Mouse (Mus musculus) thymus, postnatal 36 days (tissue): ENCODE measurements around the gene Krt86.
A peak's percentile ranks its signal among the peaks of the same experiment; 100 is the strongest.

Source experiments
- DNase-seq, 2 experiments: peaks; one replicate each; pipeline ENCODE4 v3.0.0; 2022; ENCODE audit warnings: mixed read lengths in 2 of 2

Gene Krt86

GRCm38 (mm10) chr15:101472952-101473528, at the start of gene Krt86:
Gene Krt86, plus strand, starts transcription at chr15:101473478.
- no peak for DNase-seq

- DNase-seq = no peak
Measured at GRCm38 (mm10) chr15:101424914-101425313, 48.4 kb upstream of the Krt86 start.

- no peak for DNase-seq
Measured at GRCm38 (mm10) chr15:101436611-101437010, 36.7 kb upstream of the Krt86 start.

GRCm38 (mm10) chr15:101438555-101438954, 34.7 kb upstream of the Krt86 start, which contains the start of gene Krt87:
Gene Krt87, minus strand, starts transcription at chr15:101438804.
- no peak for DNase-seq

GRCm38 (mm10) chr15:101440837-101441236, 32.4 kb upstream of the Krt86 start:
- no peak for DNase-seq

GRCm38 (mm10) chr15:101446572-101446971, 26.7 kb upstream of the Krt86 start:
- DNase-seq = no peak

GRCm38 (mm10) chr15:101447444-101447843, 25.8 kb upstream of the Krt86 start, which contains the start of gene Krt88:
Gene Krt88, plus strand, starts transcription at chr15:101447744.
- DNase-seq = no peak

GRCm38 (mm10) chr15:101453093-101453736, 20.1 kb upstream of the Krt86 start:
- peak; percentile 63 to 64 for DNase-seq

GRCm38 (mm10) chr15:101454774-101455173, 18.5 kb upstream of the Krt86 start:
- DNase-seq = no peak

- DNase-seq = no peak
Measured at GRCm38 (mm10) chr15:101455292-101455691, 18.0 kb upstream of the Krt86 start.

GRCm38 (mm10) chr15:101455891-101456290, 17.4 kb upstream of the Krt86 start:
- no peak for DNase-seq

- DNase-seq = no peak
Measured at GRCm38 (mm10) chr15:101458361-101458930, 14.8 kb upstream of the Krt86 start.

GRCm38 (mm10) chr15:101459283-101459682, 14.0 kb upstream of the Krt86 start:
- DNase-seq = peak; percentile 11 to 12

- no peak for DNase-seq
Measured at GRCm38 (mm10) chr15:101463651-101464050, 9.6 kb upstream of the Krt86 start, which contains the start of gene Krt81. Gene Krt81, minus strand, starts transcription at chr15:101463751.

- DNase-seq = no peak
Measured at GRCm38 (mm10) chr15:101469093-101469492, 4.2 kb upstream of the Krt86 start.

GRCm38 (mm10) chr15:101479007-101479665, 5.9 kb downstream of the Krt86 start:
- DNase-seq = peak; percentile 76 to 81

GRCm38 (mm10) chr15:101479666-101480060, 6.4 kb downstream of the Krt86 start:
- peak in 1 of 2 experiments; percentile 16 for DNase-seq

GRCm38 (mm10) chr15:101482056-101482455, 8.8 kb downstream of the Krt86 start:
- DNase-seq = no peak

- DNase-seq = no peak
Measured at GRCm38 (mm10) chr15:101483646-101484045, 10.4 kb downstream of the Krt86 start.

GRCm38 (mm10) chr15:101484939-101485338, 11.7 kb downstream of the Krt86 start:
- no peak for DNase-seq

- peak; percentile 59 to 60 for DNase-seq
Measured at GRCm38 (mm10) chr15:101485911-101486635, 12.8 kb downstream of the Krt86 start.

- DNase-seq = no peak
Measured at GRCm38 (mm10) chr15:101491431-101491830, 18.2 kb downstream of the Krt86 start, which contains the start of gene Krt83. Gene Krt83, minus strand, starts transcription at chr15:101491512.

GRCm38 (mm10) chr15:101492718-101493117, 19.4 kb downstream of the Krt86 start:
- DNase-seq = no peak
